Mouse (Mus musculus) cerebellum, adult 18-20 months (tissue): ENCODE measurements around the gene Coq7.

Experiments
- DNase-seq, 2 experiments: peaks; one replicate each; pipeline ENCODE4 v3.0.0; 2021

Gene Coq7

GRCm38 (mm10) chr7:118461400-118462136, 71.6 kb downstream of the Coq7 start:
- no peak for DNase-seq
